Mouse (Mus musculus) limb, embryonic 11.5 days (tissue): ENCODE measurements around the gene Cap2. TPM values are rescaled to one million over a fixed set of nuclear protein-coding genes. Genes with fewer than 3 reads are reported as not detected.
A peak's percentile ranks its signal among the peaks of the same experiment; 100 is the strongest.

ENCODE experiments used
- ATAC-seq: fragments of 200-750 bp; cut with Nextera tagmentation; 2 replicates; pipeline ENCODE4 v1.8.0; 2017; ENCODE audit warnings: low read depth; ENCODE audit not compliant: insufficient number of reproducible peaks, low FRiP score, low TSS enrichment
- DNase-seq: peaks from one replicate; pipeline ENCODE4 v3.0.0-alpha.2; 2015; ENCODE audit warnings: low spot score
- H3K27ac ChIP-seq: fragments of 300-500 bp; sonication (generic); replicated peaks from 2 replicates; pipeline ENCODE4 v1.5.1; 2014; ENCODE audit warnings: low read depth, mild to moderate bottlenecking, low read length
- H3K27me3 ChIP-seq: fragments of 300-500 bp; sonication (generic); 2 replicates; pipeline ENCODE4 v1.6.1; 2014; ENCODE audit warnings: mild to moderate bottlenecking, low read length, mixed read lengths; ENCODE audit not compliant: control insufficient read depth, insufficient read depth
- H3K36me3 ChIP-seq: fragments of 300-500 bp; sonication (generic); 2 replicates; pipeline ENCODE4 v1.6.1; 2014; ENCODE audit warnings: mild to moderate bottlenecking, low read length, moderate library complexity, mixed read lengths; ENCODE audit not compliant: control insufficient read depth, insufficient read depth
- H3K4me1 ChIP-seq: fragments of 300-500 bp; sonication (generic); 2 replicates; pipeline ENCODE4 v1.6.1; 2014; ENCODE audit warnings: low read length, mixed read lengths; ENCODE audit not compliant: control insufficient read depth, insufficient read depth
- H3K4me2 ChIP-seq: fragments of 300-500 bp; sonication (generic); 2 replicates; pipeline ENCODE4 v1.6.1; 2014; ENCODE audit warnings: low read depth, mild to moderate bottlenecking, moderate library complexity; ENCODE audit not compliant: severe bottlenecking
- H3K4me3 ChIP-seq: fragments of 300-500 bp; sonication (generic); 2 replicates; pipeline ENCODE4 v1.5.1; 2014; ENCODE audit warnings: low read depth, low read length
- H3K9ac ChIP-seq: fragments of 300-500 bp; sonication (generic); 2 replicates; pipeline ENCODE4 v1.6.1; 2014; ENCODE audit warnings: mild to moderate bottlenecking, low read length
- H3K9me3 ChIP-seq: fragments of 300-500 bp; sonication (generic); 2 replicates; pipeline ENCODE4 v1.6.1; 2016; ENCODE audit warnings: low read length; ENCODE audit not compliant: control insufficient read depth
- WGBS: fragments of 180-500 bp; shearing (Covaris S2); extraction: QIAGEN DNeasy Blood & Tissue Kit; methylation state at CpG from one replicate; pipeline ENCODE4 v1.1.7; 2014; 5-methylcytosine and 5-hydroxymethylcytosine counted together
- polyA plus RNA-seq: library from polyadenylated mRNA; unstranded; fragments of >200 nt; fragmentation: Nextera tagmentation; extraction: Ambion mirVana; gene quantifications from 2 replicates; pipeline ENCODE4 v1.2.1, GENCODE M21; 2014

Cap2 gene
- polyA plus RNA-seq, 1 experiment from 2014 or later: 5.4 TPM

- Histone ChIP-seq H3K4me1 (no peaks in the 10 kb centered on the region), H3K4me3 (no peak overlapping the region), H3K27me3 (no peaks in the 10 kb centered on the region), H3K9ac (no peak overlapping the region), H3K36me3 (no peaks in the 10 kb centered on the region), H3K9me3 (no peaks in the 10 kb centered on the region), H3K4me2 (no peak overlapping the region), H3K27ac (no peak overlapping the region)
- ATAC-seq (no peak), DNase-seq (no peak)
- 69% methylated on average over 10 of the region's 10 CpGs for WGBS
Measured at GRCm38 (mm10) chr13:46529037-46529436, 27.4 kb downstream of the Cap2 start.

DNA sequence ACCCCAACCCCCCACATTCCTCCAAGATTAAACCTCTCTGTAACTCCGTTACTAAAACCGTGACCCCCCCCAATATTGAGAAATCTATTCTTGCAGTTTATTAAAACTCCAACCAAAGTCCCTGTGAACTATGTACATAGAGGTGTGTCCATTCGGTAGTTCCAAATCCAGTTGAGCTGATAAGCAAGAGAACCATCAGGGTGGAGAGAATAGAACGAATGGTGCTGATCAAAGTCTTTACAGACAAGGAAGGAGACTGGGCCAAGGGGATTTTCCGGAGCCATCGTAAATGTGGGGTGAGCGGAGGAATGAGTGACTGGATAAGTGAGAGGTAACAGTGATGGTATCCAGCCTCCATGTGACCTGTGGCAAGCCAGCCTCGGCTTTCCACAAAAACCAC, 28.9 kb downstream of the Cap2 start:
- Histone ChIP-seq H3K36me3 (no peaks in the 10 kb centered on the region), H3K4me3 (no peak overlapping the region), H3K4me1 (no peaks in the 10 kb centered on the region), H3K9me3 (no peaks in the 10 kb centered on the region), H3K4me2 (no peak overlapping the region), H3K27ac (no peak overlapping the region), H3K27me3 (no peaks in the 10 kb centered on the region), H3K9ac (no peak overlapping the region)
- WGBS: 70% methylated on average over 8 of the region's 8 CpGs
- DNase-seq: no peak
- no peak for ATAC-seq

GRCm38 (mm10) chr13:46531676-46532075, 30.0 kb downstream of the Cap2 start:
- H3K27me3 ChIP-seq: no peaks in the 10 kb centered on the region
- no peaks in the 10 kb centered on the region for H3K4me1 ChIP-seq
- H3K4me2 ChIP-seq: no peak overlapping the region
- H3K4me3 ChIP-seq: no peak overlapping the region
- H3K27ac ChIP-seq: no peak overlapping the region
- 86% methylated on average over 3 of the region's 3 CpGs for WGBS
- H3K36me3 ChIP-seq: no peaks in the 10 kb centered on the region
- no peak for DNase-seq
- no peak for ATAC-seq
- no peaks in the 10 kb centered on the region for H3K9me3 ChIP-seq
- no peak overlapping the region for H3K9ac ChIP-seq

DNA sequence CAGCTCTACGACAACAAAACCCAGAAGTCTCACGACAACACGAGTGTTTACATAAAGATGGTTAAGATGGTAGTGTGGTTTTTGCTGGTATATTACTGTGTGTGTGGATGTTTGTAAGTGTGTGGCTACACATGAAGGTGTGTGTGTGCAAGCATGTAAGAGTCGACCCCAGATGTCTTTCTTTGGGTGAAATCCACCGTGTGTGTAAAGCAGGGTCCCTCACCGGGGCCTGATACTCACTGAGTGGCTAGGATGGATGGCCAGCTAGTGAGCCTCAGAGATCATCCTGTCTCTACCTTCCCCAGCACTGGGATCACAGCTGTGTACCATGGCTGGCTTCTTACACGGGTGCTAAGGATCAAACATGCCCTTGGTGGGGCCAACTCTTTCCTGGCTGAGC, 30.6 kb downstream of the Cap2 start:
- Histone ChIP-seq H3K27ac (no peak overlapping the region), H3K4me2 (no peak overlapping the region), H3K4me3 (no peak overlapping the region), H3K27me3 (no peaks in the 10 kb centered on the region), H3K9me3 (no peaks in the 10 kb centered on the region), H3K36me3 (no peaks in the 10 kb centered on the region), H3K9ac (no peak overlapping the region), H3K4me1 (no peaks in the 10 kb centered on the region)
- DNase-seq (no peak), ATAC-seq (no peak)
- WGBS: 92% methylated on average over 7 of the region's 7 CpGs

DNA sequence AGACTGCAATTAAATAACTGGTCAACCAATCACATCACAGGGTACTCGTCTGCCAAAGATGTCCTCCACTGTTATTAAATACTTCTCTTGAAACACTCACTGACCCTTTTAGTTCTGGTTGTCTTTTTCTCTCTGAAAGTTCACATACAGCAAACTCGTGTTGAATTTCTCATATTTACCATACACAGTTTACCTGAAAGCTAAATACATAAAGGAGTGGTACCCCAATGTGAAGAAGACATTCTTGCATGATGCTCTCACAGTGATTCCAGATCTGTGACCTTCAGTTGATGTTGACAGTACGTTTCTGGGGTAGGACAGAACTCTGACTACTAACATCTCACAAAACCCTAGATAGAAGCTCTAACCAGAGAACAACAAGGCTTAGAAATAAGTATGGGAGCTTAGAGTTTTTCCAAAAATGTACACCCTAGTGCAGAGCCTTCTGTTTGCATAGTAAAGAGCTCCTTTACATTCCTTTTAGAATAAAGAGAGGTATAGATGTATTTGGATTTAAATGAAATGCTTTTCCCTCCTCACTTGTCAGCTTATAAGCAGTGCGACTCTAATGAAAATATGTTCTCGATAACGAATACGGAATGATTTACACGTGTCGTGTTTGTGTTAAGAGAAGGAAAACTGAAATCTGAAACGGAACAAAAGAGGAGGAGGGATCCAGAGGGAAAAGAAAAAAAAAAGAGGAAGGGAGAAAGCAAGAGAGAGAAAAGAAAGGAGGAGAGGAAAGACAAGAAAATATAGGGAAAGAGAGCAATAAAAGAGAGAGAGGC, 31.9 kb downstream of the Cap2 start:
- H3K9me3 ChIP-seq: no peaks in the 10 kb centered on the region
- ATAC-seq (no peak), DNase-seq (no peak)
- no peaks in the 10 kb centered on the region for H3K4me1 ChIP-seq
- H3K9ac ChIP-seq: no peak overlapping the region
- H3K4me2 ChIP-seq: no peak overlapping the region
- WGBS: 57% methylated on average over 10 of the region's 10 CpGs
- H3K36me3 ChIP-seq: no peaks in the 10 kb centered on the region
- no peaks in the 10 kb centered on the region for H3K27me3 ChIP-seq
- no peak overlapping the region for H3K27ac ChIP-seq
- no peak overlapping the region for H3K4me3 ChIP-seq

DNA sequence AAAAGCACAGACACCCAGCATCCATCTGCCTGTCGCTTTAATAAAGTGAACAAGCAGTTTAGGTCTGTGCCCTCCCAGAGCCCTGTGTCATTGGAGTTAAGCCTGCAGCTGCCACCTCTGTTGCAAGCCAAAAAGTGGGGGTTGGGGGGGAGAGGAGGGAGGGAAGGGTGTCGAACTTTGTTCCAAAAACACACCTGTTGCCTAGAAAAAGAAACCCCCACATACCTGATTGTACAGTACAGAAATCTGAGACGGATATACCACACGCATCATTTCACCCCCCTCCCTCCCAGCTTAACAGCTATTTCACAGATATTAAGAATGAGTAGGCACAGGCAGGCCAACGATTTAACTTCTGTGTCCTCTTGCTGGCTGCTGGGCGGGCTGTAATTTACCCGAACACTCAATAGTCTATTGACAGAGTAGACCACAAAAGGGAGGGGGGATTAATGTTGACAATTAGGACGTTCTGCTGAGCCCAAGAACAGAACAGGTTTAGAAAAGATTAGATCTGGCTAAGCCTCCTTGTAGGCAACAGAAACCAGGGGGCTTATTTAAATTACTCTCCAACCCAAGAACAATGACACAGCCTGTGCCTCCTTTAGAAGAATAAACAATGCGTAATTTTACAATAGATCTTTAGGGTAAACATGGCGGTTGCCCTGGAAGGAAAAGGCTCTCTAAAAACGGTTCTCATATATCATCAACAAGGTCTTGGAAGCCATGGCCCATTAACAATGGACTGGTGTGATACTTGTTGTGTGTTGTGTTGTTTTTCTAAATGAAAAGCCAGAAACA, 32.7 kb downstream of the Cap2 start:
- ATAC-seq (peak; percentile 62; the same call in 1 of the 2 replicates), DNase-seq (peak; percentile 37)
- Histone ChIP-seq H3K4me3 (no peak overlapping the region), H3K9ac (no peak overlapping the region), H3K4me2 (no peak overlapping the region), H3K27me3 (no peaks in the 10 kb centered on the region), H3K27ac (no peak overlapping the region), H3K4me1 (no peaks in the 10 kb centered on the region), H3K36me3 (no peaks in the 10 kb centered on the region), H3K9me3 (no peaks in the 10 kb centered on the region)
- 34% methylated on average over 11 of the region's 11 CpGs for WGBS

GRCm38 (mm10) chr13:46534969-46535785, 33.5 kb downstream of the Cap2 start:
- H3K27ac ChIP-seq: no peak overlapping the region
- no peaks in the 10 kb centered on the region for H3K27me3 ChIP-seq
- H3K9ac ChIP-seq: no peak overlapping the region
- DNase-seq (no peak), ATAC-seq (no peak)
- no peak overlapping the region for H3K4me2 ChIP-seq
- 76% methylated on average over 5 of the region's 5 CpGs for WGBS
- no peaks in the 10 kb centered on the region for H3K36me3 ChIP-seq
- no peaks in the 10 kb centered on the region for H3K9me3 ChIP-seq
- H3K4me3 ChIP-seq: no peak overlapping the region
- H3K4me1 ChIP-seq: no peaks in the 10 kb centered on the region

GRCm38 (mm10) chr13:46539284-46539683, 37.6 kb downstream of the Cap2 start:
- Histone ChIP-seq H3K4me1 (no peaks in the 10 kb centered on the region), H3K4me2 (no peak overlapping the region), H3K9ac (no peak overlapping the region), H3K4me3 (no peak overlapping the region), H3K27ac (no peak overlapping the region), H3K36me3 (no peaks in the 10 kb centered on the region), H3K27me3 (no peaks in the 10 kb centered on the region), H3K9me3 (no peaks in the 10 kb centered on the region)
- no peak for DNase-seq
- no peak for ATAC-seq
- 92% methylated on average over 7 of the region's 7 CpGs for WGBS
